Comparison of ENCODE assay signal across 8 mouse cellular contexts in the genomic region with DNA sequence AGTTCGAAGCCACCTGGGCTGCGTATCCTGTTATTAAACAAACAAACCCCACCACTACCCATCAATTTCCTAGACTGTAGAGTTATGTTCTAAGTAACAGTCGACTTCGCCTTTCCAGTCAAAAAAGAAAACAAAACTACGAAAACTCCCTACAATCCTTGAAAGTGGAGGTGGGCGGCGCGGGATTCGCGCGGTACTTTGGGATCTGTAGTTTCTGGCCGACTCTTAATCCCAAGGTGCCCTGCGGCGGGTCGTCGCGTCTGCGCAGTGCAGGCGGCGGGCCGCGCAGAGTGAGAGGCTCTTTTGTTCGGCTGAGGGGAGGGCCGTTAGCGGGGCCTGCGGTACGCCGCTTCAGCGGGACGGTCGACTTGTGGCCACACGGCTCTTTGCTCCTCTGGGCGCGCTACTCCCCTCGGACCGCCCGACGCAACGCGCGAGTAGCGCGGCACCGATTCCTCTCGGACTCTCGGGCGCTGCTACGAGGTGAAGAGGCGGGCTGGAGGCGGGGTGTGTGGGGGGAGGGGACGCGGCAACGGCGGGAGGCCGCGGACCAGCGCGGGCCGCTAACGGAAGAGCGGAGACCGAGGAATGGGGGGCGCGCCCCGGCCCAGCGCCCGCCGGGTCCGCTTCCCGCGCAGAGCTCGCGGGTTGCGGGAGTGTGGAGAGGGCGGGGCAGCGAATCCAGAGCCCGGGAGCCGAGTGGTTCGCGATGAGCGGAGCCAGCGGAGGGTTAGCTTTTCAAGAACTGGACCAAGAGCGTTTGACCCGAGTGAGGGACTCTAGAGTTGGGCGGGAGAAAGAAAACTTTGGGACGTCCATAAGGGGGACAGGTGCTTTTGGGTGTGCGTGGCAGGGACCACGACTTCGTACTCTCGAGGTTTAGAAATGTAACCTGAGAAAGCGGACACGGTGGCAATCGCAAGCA. TPM values are rescaled to one million over a fixed set of nuclear protein-coding genes. Genes with fewer than 3 reads are reported as not detected.
A peak's percentile ranks its signal among the peaks of the same experiment; 100 is the strongest.
DNase-seq lines count a peak whose midpoint lies in the region; ATAC-seq and TF ChIP-seq lines count a peak whose summit lies in the region.

Cbx1 (plus strand) TSS at position 257 of the 925 bp plus-strand sequence.

- DNase-seq in 3T3-L1 (ENCODE audit: low read depth, low spot score): peak; percentile 92
- DNase-seq in adrenal gland, postnatal 4 days (ENCODE audit: low spot score in 2 of 2): peak; percentile 85 to 86
- DNase-seq in embryonic facial prominence, embryonic 14.5 days (ENCODE audit: low spot score): peak; percentile 97
- DNase-seq in heart, adult 8-10 months (ENCODE audit: low spot score): peak; percentile 92
- DNase-seq in kidney, adult 9 months: peak; percentile 94
- DNase-seq in limb, embryonic 14.5 days (ENCODE audit: low spot score): peak; percentile 92
- DNase-seq in midbrain, postnatal 0 days (ENCODE audit: low spot score): peak; percentile 94
- DNase-seq in spleen, postnatal 14 days (ENCODE audit: low spot score in 2 of 2): peak; percentile 78 to 83

- H3K27me3 ChIP-seq in embryonic facial prominence, embryonic 14.5 days (replicated peaks; ENCODE audit: control insufficient read depth, insufficient read depth, low read length): no peaks in the 10 kb centered on the region
- no peaks in the 10 kb centered on the region for H3K27me3 ChIP-seq in limb, embryonic 14.5 days (ENCODE audit: control insufficient read depth, insufficient read depth, low read length)
- H3K27me3 ChIP-seq in midbrain, postnatal 0 days (ENCODE audit: insufficient read depth, low read length): no peaks in the 10 kb centered on the region

- 1% methylated on average over 84 of the region's 93 CpGs for WGBS in embryonic facial prominence, embryonic 14.5 days
- WGBS in limb, embryonic 14.5 days: 1% methylated on average over 85 of the region's 93 CpGs
- 2% methylated on average over 89 of the region's 93 CpGs for WGBS in midbrain, postnatal 0 days

- no peak for TF ChIP-seq CTCF in midbrain, postnatal 0 days (IDR thresholded peaks at IDR 0.05)

- peak within 1 kb of the TSS; percentile 79 for H3K4me3 ChIP-seq in embryonic facial prominence, embryonic 14.5 days (ENCODE audit: low read depth, low read length)
- H3K4me3 ChIP-seq in limb, embryonic 14.5 days (replicated peaks; ENCODE audit: low read length): peak within 1 kb of the TSS; percentile 86
- peak within 1 kb of the TSS; percentile 94 for H3K4me3 ChIP-seq in midbrain, postnatal 0 days (ENCODE audit: low read depth, low read length)

- ATAC-seq in embryonic facial prominence, embryonic 14.5 days (ENCODE audit: low read depth): peak; percentile 99
- peak; percentile 97 for ATAC-seq in limb, embryonic 14.5 days (ENCODE audit: low FRiP score, low read depth)
- ATAC-seq in midbrain, postnatal 0 days (ENCODE audit: low FRiP score): peak; percentile 96

- peak; percentile 94; the same call in 1 of the 2 replicates for TF ChIP-seq POLR2A in limb, embryonic 14.5 days (IDR thresholded peaks at IDR 0.05; ENCODE audit: borderline replicate concordance, extremely low read depth, insufficient read depth, insufficient read length)

- H3K4me2 ChIP-seq in embryonic facial prominence, embryonic 14.5 days (ENCODE audit: low read depth, low read length): peak within 1 kb of the TSS; percentile 82
- peak within 1 kb of the TSS; percentile 90 for H3K4me2 ChIP-seq in limb, embryonic 14.5 days (replicated peaks; ENCODE audit: low read depth, low read length, severe bottlenecking)
- peak within 1 kb of the TSS; percentile 86 for H3K4me2 ChIP-seq in midbrain, postnatal 0 days (ENCODE audit: low read depth, low read length, poor library complexity, severe bottlenecking)

- peak within 1 kb of the TSS; percentile 94 for H3K27ac ChIP-seq in embryonic facial prominence, embryonic 14.5 days (replicated peaks; ENCODE audit: low read depth, low read length)
- peak within 1 kb of the TSS; percentile 97 for H3K27ac ChIP-seq in limb, embryonic 14.5 days (replicated peaks; ENCODE audit: low read depth, low read length)
- H3K27ac ChIP-seq in midbrain, postnatal 0 days (ENCODE audit: low read depth, low read length): peak within 1 kb of the TSS; percentile 85

- peaks cover 20% of the 10 kb centered on the region for H3K4me1 ChIP-seq in embryonic facial prominence, embryonic 14.5 days (ENCODE audit: control insufficient read depth, insufficient read depth, low read length)
- peaks cover 12% of the 10 kb centered on the region for H3K4me1 ChIP-seq in limb, embryonic 14.5 days (ENCODE audit: control insufficient read depth, insufficient read depth, low read length)
- peaks cover 14% of the 10 kb centered on the region; the same call in 1 of the 2 replicates for H3K4me1 ChIP-seq in midbrain, postnatal 0 days (ENCODE audit: insufficient read depth, low read length)

- no peaks in the 10 kb centered on the region for H3K36me3 ChIP-seq in embryonic facial prominence, embryonic 14.5 days (ENCODE audit: control insufficient read depth, insufficient read depth, low read length)
- H3K36me3 ChIP-seq in limb, embryonic 14.5 days (ENCODE audit: control insufficient read depth, insufficient read depth, low read length): 0 out of 2 replicates have a peak, but pooled peaks cover 3% of the 10 kb centered on the region
- no peaks in the 10 kb centered on the region for H3K36me3 ChIP-seq in midbrain, postnatal 0 days (ENCODE audit: insufficient read depth, low read length)

- no peaks in the 10 kb centered on the region for H3K9me3 ChIP-seq in embryonic facial prominence, embryonic 14.5 days (ENCODE audit: control insufficient read depth, low read length)
- no peaks in the 10 kb centered on the region for H3K9me3 ChIP-seq in limb, embryonic 14.5 days (ENCODE audit: control insufficient read depth, low read length)
- no peaks in the 10 kb centered on the region for H3K9me3 ChIP-seq in midbrain, postnatal 0 days (ENCODE audit: low read length)

- H3K9ac ChIP-seq in embryonic facial prominence, embryonic 14.5 days (ENCODE audit: low read depth, low read length): peak within 1 kb of the TSS; percentile 91
- H3K9ac ChIP-seq in limb, embryonic 14.5 days (ENCODE audit: low read depth, low read length, severe bottlenecking): peak within 1 kb of the TSS; percentile 94
- peak within 1 kb of the TSS; percentile 86 for H3K9ac ChIP-seq in midbrain, postnatal 0 days (replicated peaks; ENCODE audit: low read length, poor library complexity, severe bottlenecking)

RNA-seq across cellular contexts. Expression of gene Cbx1, which starts in this region (rescaled TPM):
- total RNA-seq in adrenal gland, postnatal 4 days (2021): 100 to 1,000 TPM in 1 of 2 experiments, 10 to 100 TPM in 1; 93.5 to 109 TPM
- 80.2 and 82.8 TPM in 2 replicates for polyA plus RNA-seq in embryonic facial prominence, embryonic 14.5 days (2014; fragmentation: Nextera tagmentation; extraction: Ambion mirVana)
- 10 to 100 TPM; 30.9 to 33.4 (median 32.4) TPM for total RNA-seq in heart, adult 8-10 months (2022)
- polyA plus RNA-seq in limb, embryonic 14.5 days (2012; rRNA removed): 68.4 and 98.9 TPM in 2 replicates
- polyA plus RNA-seq in limb, embryonic 14.5 days (2014; fragmentation: Nextera tagmentation; extraction: Ambion mirVana): 87.8 and 98.5 TPM in 2 replicates
- 29.0 and 38.1 TPM in 2 replicates for total RNA-seq in midbrain, postnatal 0 days (2014; rRNA removed)
- 47.6 and 53.2 TPM in 2 replicates for polyA plus RNA-seq in midbrain, postnatal 0 days (2015; fragmentation: Nextera tagmentation; extraction: Ambion mirVana)

Comparison
In these comparisons a context has a peak if more than half of its experiments do, and no peak if none do; other contexts are left out.
1. Peak in every context shown above with its lines: DNase-seq, ATAC-seq, H3K4me3 ChIP-seq and H3K27ac ChIP-seq.